Mouse (Mus musculus) lung, postnatal 14 days (tissue): ENCODE measurements around the gene Faf1.

Source experiments
- DNase-seq: peaks from one replicate; pipeline ENCODE4 v3.0.0; 2021

Gene Faf1

DNA sequence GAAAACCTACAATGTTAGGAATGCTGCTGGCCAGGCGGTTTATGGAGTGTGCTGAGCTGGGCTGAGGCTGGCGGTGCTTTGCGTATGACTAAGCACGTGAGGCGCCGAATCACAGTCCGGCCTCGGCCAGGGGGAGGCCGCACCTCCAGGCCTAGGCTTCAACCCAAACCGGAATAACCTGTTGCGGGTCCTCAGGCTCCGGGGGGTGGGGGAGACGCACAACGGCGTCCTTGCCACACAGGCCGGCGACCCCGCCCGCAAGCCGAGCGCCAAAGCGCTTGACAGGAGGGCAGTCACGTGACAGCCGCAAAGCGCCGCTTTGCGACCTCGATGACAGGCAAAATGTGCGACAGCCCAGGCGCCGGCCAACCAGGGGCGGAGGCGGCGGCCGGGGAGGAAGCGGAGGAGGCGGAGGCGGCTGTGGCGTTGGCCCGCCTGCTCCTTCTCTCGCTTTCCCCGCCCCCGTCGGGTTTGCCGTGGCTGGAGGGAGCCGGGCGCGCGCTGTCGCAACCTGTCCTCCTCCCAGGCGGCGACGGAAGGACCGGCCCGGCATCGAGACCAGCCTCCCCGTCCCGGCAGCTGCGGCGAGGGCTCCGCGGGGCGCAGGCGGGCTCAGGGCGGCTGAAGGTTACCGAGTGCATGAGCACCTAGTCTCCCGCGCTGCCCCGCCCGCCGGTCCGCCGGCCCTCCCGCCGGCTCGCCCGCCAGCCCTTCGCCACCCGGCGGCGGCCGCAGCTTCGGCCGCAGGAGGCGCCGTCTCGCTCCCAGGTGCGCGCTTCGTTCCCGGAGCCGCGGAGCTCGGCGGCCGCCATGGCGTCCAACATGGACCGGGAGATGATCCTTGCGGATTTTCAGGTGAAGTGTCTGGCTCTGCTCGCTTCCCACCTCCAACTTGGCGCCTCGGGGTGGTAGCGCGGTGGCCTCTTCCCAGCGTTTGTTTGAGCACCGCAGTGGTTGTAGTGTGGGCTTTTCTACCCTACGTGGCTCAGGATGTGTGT is at the start of gene Faf1:
TSS of gene Faf1 (plus strand) at position 371 of the 998 bp plus-strand sequence.
- DNase-seq = peak; percentile 98

DNA sequence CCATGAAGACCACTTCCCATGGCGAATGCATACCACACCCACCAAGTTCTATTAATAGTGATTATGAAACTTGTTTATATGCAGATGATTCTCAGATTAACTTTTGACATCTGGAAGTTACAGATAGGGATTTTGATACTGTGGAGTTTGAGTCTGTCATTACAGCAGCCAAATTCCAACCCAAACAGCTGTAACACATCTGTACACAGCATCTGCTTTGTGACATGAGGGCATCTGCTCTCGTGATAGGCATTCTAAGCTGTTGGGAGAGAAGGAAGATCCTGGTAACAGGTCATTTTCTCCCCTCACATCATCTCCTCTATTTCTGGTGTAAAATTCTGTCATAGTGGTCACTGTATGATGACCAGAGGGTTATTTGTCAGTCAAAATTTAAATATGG is 46.2 kb upstream of the Faf1 start:
- DNase-seq = peak; percentile 12

DNA sequence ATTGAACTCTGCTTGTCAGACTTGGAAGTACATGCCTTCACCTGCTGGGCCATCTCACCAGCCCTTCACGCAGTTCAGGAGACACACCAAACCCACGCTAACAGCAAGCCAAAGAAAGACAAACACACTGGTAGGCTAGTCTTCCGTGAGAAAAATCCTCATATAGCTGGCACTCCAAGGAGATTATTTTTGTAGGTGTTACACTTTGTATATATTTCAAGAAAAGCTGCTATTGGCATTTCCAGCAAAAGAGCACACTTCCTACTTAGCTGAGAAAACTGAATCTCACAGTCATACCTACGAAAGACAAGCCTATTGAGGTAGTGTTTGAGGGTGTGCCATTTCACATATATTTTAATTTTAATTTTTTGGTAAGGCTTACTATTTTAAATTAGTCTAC is 45.4 kb upstream of the Faf1 start:
- DNase-seq = no peak

DNA sequence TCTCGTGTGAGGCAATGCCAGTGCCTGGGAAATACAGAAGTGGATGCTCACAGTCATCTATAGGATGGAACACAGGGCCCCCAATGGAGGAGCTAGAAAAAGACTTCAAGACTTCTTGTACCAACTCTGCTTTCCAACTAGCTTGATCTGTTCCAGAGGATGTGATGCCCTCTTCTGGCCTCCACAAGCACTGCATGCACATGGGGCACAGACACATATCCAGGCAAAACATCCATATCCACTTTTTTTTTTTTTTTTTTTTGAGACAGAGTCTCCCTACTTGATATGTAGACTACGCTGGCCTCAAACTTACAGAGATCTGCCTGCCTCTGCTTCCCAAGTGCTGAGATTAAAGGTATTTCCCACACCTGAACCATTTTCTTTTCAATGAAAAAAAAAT is 41.4 kb upstream of the Faf1 start:
- peak; percentile 10 for DNase-seq

DNA sequence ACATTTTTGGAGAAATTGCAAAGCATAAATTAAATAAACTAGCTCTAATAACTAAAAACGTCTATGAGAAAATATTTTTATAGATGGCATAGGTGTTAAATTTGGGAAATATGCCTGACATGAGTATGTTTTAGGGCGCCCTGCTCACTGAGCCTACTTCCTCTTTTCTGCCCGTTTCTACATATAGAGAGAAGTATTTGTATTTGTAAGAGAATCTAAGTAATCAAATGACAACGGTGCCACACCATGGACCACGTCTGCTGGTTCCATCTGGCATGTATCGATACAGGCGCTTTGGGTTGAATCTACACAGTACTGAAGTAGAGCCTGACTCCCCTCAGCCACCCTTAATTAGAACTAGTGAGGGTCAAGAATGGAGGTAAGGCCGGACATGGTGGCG is 37.0 kb upstream of the Faf1 start:
- DNase-seq = no peak

DNA sequence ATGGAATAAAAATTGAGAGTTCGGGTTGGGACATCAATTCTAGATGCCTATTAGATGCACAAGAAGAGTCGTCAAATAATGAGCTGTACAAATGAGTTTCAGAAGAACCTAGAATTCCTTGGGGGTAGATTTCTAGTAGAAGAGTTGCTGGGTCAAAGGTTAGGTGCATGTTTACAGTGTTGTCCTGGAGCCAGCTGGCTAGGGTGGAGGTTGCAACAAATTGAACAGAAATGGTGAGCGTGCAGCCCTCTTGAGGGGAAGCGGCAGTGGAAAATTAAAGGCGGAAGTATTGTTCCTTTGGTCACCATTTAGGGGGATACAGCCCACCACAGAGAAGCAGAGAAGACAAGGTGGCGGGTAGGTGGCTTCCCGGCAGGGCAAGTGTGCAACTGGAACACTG is 36.2 kb upstream of the Faf1 start:
- DNase-seq = peak; percentile 41

DNA sequence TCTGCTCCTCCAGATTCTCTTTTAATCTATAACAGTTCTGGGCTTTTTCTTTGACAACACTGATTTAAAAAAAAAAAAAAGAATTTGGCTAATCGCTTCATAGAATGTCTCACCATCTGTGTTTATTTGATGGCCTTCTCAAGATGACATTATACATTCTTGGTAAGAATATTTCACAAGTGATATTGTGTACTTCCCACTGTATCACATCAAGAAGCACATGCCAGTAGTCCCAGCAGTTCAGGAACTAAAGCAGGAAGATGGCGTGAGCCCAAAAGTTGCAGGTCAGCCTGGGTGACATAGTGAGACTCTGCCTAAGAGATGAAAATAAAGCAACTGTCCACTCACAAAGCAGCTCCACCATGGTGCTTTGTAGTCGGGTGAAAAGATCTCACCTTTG is 34.9 kb upstream of the Faf1 start:
- DNase-seq = peak; percentile 69

DNA sequence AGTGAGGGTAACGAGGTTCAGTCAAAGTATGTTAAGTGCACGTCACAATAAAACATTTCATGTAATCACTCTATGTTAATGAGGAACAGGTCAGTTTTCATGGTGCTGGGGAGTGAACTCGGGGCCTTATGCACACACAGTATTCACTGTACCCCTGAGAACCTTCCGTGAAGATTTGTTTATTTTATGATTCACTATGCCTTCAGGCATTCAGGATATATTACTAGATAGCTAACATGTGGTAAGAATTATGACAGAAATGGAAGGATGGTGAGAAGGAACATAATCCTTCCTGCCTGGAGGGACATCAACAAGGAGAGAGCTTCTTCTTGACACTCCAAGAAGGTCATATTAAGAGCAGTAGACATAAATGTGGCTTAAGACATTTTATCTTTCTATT is 29.1 kb upstream of the Faf1 start:
- DNase-seq = no peak

DNA sequence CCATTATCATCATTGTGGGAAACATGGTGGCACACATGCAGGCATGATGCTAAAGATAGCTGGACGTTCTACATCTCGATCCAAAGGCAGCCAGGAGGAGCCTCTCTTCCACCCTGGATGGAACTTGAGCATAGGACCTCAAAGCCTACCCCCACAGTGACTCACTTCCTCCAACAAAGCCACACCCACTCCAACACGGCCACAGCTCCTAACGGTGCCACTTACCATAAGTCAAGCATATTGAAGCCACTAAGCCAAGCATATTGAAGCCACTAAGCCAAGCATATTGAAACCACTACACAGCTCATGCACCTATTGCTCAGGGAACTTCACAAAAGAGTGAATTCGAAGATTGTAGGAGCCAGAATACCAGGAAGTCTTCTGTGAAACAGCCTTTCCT is 27.1 kb upstream of the Faf1 start:
- DNase-seq = no peak

DNA sequence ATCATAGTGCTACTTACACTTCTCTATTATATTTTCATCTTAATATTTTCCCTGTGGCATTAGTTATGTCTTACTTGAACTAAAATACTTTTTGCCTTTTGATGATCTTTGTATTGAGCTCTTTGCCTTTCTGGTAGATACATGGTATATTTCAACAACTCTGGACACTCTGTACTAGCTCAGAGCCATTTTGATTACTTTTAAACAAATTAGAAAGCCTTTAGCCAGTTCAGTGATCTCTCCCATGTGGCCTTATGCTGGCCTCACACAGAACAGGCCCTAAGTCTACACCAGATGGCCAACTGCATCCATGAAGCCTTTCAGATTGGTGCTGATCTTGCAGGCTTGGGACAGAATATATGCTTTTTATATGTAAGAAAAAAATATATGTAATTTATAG is 23.1 kb upstream of the Faf1 start:
- no peak for DNase-seq

DNA sequence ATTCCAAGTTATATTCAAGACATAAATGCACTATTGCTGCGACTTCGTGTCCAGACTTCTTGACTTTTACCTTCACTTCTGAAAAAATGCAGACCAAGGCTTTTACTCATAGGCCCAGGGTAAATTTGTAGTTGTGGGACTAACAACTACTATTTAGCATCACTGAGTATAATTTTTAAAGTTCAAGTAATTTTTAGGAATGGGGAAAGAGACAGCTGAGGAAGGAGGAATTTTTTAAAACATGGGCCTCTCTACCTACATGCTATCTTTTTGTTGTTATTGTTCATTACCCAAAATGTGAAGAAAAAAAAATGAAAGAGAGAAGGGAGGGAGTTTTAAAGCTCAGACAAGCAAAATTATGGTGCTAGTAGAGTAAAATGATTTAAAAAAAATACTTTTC is 21.7 kb upstream of the Faf1 start:
- no peak for DNase-seq

DNA sequence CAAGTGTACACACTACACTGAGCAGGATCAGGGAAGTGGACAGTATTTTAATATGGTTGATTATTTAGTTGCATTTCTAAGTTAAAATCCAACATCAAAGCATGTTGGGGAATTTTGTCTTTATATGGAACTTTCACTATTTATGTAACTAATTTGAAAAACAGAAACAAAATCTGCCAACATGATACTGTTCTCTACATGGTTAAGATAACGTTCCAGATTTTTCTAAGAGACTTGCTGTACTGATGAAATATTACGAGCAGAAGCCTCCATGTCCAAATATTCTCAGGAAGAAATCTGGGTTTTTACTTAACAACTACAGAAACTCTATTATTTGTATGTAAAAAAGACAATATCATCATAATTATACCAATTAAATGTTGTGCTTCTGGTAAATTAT is 20.6 kb upstream of the Faf1 start:
- DNase-seq = no peak

DNA sequence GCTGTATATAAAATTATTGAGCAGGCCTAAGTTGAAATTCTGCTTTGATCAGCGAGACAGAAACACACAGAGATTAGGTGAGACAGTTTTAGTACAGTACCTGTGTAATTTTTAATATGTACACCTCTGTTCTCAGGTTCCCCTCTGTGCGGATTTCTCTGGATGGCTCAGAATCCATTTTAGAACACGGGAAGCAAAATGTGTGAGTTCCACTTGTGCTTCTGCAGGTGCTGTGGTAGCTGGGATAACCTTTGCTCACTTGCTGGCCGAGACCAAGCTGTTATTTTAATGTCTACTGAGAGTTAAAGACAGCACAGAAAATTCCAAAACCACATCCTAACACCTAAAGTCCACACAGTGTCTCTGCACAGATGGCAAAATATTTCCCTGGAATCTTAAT is 20.1 kb upstream of the Faf1 start:
- no peak for DNase-seq

DNA sequence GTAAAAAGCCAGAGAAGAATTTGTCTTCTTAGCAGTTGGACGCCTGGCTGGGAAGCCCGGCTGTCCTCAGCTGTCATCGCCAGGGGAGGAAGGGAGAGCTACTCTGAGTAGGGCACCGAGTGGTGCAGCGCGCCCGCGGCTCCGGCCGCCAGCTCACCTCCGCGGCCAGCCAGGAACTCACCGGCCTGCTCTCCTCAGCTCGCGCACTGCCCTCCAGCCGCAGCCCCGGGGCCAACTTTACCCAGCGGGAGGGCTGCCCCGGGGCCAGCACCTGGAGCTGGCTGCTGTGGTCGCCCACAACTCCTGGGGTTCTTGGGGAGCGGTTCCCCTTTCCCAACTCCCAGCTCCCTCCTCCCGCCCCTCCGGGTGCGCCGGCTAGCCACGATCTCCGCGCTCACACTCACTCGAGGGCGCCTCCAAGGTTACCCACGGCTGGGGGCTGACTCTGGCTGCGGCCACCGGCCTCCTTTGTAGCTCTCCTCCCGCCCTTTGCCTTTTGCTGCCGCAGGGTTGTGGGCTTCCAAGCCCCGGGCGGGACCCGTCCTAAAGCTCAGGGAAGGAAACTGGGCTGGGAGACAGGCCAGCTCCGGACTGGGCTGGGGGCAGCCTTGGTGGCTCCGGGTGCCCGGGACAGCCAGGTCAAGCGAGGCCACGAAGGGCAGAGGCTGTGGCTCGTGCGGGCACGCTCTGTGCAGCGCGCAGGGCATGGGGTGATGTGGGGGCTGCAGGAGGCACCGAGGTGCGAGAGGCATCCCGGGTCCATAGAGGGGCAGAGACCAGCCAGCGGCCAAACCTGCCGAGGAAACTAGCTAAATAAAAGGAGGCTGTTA is 19.2 kb upstream of the Faf1 start:
- peak; percentile 54 for DNase-seq

DNA sequence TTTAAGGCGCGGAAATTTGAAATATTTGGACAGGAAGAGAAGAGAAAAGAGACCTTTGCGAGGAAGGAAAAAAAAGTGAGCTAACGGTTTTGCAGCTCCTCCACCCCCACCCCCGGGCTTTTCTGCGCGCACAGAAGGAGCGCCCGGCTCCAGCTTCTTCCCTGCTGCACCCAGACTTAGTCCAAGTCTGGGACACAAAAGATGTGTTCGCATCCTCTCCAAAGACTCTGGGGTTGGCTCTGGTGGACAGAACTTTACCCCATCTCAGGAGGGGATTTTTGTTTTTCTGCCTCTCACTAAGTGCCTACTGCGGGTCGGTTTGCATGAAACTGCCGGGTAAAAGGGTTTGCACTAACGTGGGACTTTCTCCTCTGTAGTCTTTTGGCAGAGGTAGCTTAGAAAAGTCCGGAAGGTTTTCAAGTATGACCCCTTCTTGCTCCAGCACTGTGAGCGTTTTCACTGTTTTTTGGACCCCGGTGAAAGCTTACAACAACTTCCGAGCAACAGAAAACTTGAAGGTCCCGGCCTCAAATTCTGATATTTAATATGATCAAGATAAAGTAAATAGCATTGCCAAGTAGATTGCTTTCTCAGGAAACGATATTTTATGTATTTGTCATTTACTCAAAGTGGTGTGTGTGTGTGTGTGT is 18.4 kb upstream of the Faf1 start:
- DNase-seq = no peak

DNA sequence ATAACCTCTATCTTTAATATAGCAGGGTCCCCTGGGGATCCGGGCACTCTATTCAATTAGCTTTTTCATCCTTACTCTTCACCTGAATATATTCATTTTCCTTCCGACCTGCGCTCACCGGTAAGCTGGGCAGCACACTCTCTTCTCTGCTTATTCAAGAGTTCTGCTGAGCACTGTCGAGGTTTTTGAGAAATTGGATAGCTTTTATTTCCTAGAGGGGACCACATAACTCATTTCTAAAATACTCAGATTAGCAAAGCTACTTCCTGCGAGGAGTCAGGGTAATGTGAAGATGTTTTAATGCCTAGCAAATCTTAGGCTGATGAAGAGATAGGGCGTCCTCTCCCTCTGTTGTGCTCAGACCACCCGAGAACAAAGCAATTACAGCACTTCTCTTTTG is 17.6 kb upstream of the Faf1 start:
- DNase-seq = no peak

DNA sequence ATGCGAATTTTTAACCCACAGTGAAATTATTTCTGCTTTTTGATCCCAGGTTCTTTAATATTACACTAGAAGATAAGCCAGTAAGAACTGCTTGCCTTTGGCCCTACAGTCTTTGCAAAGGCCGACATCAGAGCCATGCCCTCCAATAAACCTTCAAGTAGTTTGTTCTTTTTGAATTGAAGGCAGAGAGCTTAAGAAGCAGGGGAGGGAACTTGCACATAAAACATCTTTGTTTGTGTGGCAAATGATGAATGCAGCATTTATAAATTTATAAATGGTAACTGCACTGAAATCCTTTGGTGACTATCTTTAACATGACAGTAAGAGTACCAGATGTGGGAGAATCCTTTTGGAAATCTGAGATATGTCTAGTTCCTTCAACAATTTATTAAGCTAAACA is 16.8 kb upstream of the Faf1 start:
- no peak for DNase-seq

DNA sequence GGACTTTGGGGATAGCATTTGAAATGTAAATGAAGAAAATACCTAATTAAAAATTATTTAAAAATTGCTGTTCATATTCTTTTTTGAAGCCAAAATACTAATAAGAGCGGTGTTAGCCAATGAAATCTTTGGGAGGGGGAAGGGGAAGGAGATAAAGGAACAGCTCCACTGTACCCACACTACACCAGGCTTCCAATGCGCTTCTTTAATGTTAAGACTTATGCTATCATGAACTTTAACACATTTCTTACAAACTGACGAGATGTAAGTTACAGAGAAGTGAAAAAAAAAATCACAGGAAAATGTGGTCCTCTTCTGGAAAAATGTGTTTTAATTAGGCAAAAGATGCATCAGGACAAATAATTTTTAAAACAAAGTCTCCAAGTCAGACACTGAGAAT is 15.8 kb upstream of the Faf1 start:
- DNase-seq = no peak

DNA sequence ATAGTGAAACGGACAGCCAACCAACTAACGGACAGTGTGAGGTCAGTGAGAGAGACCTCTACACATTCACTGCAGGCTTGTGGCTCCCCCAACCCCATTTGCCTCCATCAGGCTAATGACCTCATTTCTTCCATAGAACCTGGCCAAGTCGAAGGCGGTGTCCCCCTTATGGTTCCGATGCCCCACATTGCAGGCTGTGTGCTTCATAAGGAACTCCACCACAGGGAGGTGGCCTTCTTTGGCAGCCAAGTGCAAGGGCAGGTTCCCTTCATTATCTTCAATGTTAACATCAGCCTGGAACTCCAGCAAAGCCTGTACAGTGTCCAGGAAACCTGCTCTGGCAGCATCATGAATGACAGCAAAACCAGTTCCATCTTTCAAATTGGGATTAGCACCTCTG is 15.2 kb upstream of the Faf1 start:
- DNase-seq = no peak

DNA sequence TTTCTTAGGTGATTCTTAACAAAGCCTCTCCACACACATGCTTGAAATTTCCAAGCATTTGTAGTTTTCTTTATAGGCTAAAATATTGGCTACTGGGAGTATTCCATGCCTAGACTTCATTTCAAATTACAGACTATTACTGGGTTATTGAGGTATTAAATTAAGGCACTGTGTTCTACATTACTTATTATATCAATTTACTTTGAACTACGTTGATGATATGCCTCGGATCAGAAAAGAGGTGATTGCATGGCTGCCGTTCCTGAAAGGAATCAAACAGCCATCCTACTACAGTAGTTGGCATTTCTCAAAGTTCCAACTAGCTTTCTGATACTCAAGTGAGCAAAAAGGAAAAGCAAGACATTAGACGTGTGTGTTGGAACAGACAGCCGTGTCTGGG is 14.1 kb upstream of the Faf1 start:
- DNase-seq = no peak

DNA sequence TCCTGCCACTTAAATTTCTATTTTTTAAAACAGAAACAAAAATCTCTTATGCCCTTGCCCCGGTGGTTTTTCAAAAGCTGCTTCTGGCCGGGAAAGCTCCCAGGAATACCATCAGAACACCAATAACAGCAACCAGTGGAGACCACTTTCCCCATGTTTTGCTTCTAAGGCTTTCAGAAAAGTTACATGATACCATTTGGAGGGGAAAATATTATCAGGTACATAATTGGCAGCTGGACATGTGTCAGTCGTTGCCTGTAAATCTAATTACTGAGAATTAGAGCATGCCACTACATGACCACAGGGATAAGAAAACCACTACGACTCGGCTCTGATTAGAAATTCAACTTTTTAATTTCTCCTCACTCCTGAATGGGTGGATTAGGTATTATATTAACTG is 12.3 kb upstream of the Faf1 start:
- DNase-seq = no peak

DNA sequence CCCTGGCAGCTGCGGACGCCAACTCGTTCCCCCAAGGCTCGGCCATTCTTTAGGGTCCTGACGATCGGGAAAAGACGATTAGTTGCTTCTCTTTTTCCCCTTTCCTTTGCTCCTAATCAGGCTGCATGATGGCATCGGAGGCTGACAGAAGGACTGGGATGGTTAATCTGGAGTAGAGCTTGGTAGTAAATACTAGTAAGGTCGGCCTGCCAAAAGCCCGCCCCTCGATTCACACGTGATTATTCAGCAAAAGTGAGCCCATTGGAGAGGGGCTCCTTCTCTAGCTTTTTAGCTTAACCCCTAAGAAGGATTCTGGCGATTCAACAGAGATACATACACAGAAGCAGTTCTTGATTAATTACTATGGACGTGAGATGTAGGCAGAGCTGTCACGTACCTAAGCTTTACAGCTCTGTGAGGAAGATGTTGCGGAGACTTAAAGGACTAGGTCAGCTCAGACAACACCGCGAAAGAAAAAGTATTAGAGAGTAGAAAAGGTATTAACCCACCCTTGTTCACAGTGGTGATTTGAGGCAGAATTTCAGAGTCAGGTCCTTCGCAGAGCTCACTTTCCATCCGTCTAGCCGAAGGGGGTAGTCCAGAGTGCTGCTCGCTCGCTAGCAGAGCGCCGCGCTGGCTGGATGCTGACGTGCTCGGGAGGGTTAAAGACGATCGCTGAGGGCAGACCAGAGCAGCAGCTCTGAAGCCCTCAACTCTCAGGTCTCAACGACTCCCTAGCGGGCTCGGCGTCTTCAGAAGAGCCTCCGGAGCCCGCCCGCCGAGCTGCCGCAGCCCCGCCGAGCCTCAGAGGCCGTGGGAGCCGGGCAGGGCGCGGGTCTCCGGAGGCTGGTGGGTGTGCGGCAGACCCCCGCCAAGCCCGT is 11.0 kb upstream of the Faf1 start:
- DNase-seq = peak; percentile 73
